Mouse (Mus musculus) embryonic fibroblast, embryonic 13.5 days (primary cell): ENCODE results near the gene Samd3.

Source experiments
- CTCF ChIP-seq: IDR thresholded peaks from 2 replicates; pipeline ENCODE4 v1.5.1; 2011; ENCODE audit warnings: mild to moderate bottlenecking, control low read depth, low read length, moderate library complexity, borderline replicate concordance; ENCODE audit not compliant: insufficient read depth
- POLR2A ChIP-seq: IDR thresholded peaks from 2 replicates; pipeline ENCODE4 v1.6.1; 2011; ENCODE audit warnings: low read depth, mild to moderate bottlenecking, control low read depth, low read length, moderate library complexity

GRCm38 (mm10) chr10:26185289-26185688, 44.2 kb upstream of the Samd3 start:
- TF ChIP-seq CTCF (no peak), POLR2A (no peak)
